Mouse (Mus musculus) liver, postnatal 0 days (tissue): Measurements from ENCODE around the gene Tmbim7.

ENCODE experiments used
- CTCF ChIP-seq: sonication (generic); IDR thresholded peaks from 2 replicates; pipeline ENCODE4 v1.5.1; 2016; ENCODE audit warnings: antibody characterized with exemption, low read depth
- EP300 ChIP-seq: IDR thresholded peaks from 2 replicates; pipeline ENCODE4 v1.6.1; 2016; ENCODE audit warnings: antibody characterized with exemption, low read depth, mild to moderate bottlenecking

DNA sequence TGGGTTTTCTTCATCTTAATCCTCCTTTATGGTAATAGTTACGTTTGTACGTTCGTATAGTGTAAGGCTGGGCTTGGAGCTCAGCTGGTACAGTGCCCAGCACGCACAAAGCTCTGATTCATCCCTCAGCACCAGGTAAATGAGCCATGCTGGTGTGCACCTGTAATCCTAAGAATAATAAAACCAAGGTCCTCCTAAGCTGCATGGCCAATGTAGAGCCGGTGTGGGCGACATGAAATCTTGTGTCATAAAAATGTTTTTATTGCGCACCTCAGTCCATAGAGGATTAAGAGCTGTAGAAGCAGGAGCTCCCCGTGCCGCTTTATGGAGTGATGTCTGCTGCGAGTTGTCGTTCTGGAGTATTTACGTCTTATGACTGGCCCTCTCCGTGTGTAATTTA is 17.7 kb upstream of the Tmbim7 start:
- TF ChIP-seq CTCF: no peak
- no peak for TF ChIP-seq EP300
